Mouse (Mus musculus) left cerebral cortex, postnatal 25 days (tissue): ENCODE data around the gene Gspt1. TPM values are rescaled to one million over a fixed set of nuclear protein-coding genes. Genes with fewer than 3 reads are reported as not detected.

Experiments used
- microRNA-seq, 2 experiments: library from miRNA; unstranded; fragments of <30 nt; microRNA quantifications; one replicate each; pipeline ENCODE4 v1.2.0; 2022
- total RNA-seq, 2 experiments: library from RNA; stranded (reverse); gene quantifications; 2 replicates each; pipeline ENCODE4 v1.2.3; 2021

The Gspt1 gene
- total RNA-seq, 2 experiments from 2014 or later: 84.4 to 88.1 TPM

Small RNA genes within 50 kb of the gene (microRNA-seq; reads per million reads assigned to microRNA genes)
- 2.7 to 6.7 reads per million in 2 experiments for gene Mir1945

Other genes starting within 250 kb of the Gspt1 start
- gene Snn, start 193.4 kb downstream of the Gspt1 start, total RNA-seq: 100 to 1,000 TPM; 165 to 179 TPM
- 10 to 100 TPM in 1 of 2 experiments, 1 to 10 TPM in 1; 8.7 to 13.0 TPM for gene Litaf, start 188.2 kb downstream of the Gspt1 start, total RNA-seq
- 10 to 100 TPM; 33.3 to 33.9 TPM for gene Txndc11, start 119.7 kb downstream of the Gspt1 start, total RNA-seq
- 10 to 100 TPM; 47.8 to 70.3 TPM for gene Zc3h7a, start 77.9 kb downstream of the Gspt1 start, total RNA-seq
- gene Rsl1d1, start 51.0 kb downstream of the Gspt1 start, total RNA-seq: 10 to 100 TPM; 51.8 to 53.2 TPM
- gene Tnfrsf17, start 59.5 kb upstream of the Gspt1 start, total RNA-seq: not detected
- gene Snx29, start 68.6 kb upstream of the Gspt1 start, total RNA-seq: 10 to 100 TPM; 19.4 to 24.4 TPM